Mouse (Mus musculus) ES-Bruce4 (cell line): ENCODE measurements around the gene Cfap45.

Experiments used
- CTCF ChIP-seq: IDR thresholded peaks from one replicate; pipeline ENCODE4 v1.8.1; 2011; ENCODE audit warnings: low read depth, low read length
- POLR2A ChIP-seq: IDR thresholded peaks from one replicate; pipeline ENCODE4 v1.8.1; 2011; ENCODE audit warnings: low read length; ENCODE audit not compliant: insufficient read depth

DNA sequence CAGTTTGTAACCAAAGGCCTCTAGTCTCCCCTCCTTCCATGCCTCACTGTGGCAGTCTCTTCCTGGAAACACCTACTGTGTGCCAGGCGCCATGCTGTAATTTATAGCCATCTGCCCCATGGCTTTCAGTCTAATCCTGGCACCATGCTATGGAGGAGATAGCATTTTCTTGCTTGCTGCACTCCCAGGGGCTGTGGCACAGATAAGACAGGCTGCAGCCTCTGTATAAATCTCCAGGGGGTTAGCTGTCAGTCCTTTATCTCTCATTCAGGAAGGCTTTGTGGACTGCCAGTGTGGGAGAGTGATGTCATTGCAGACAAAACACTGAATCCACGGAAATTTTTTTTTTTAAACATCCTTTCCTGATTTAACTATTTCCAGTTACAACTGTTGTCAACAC is 12.4 kb upstream of the Cfap45 start:
- no peak for TF ChIP-seq CTCF
- TF ChIP-seq POLR2A, result no peak
